Mouse (Mus musculus): ENCODE measurements at regions not wholly inside any gene's neighbourhood (a gene's known extent, or its start where the extent isn't known, plus 50 kb on each side); places are given as distances from the start of the nearest gene placed in this dataset.
"Not testable (repeated sequence)": the region's sequence is repeated elsewhere in the genome, so short reads cannot be mapped to it uniquely, and the experiment has no call there.

- DNase-seq (ENCODE audit: low read depth, low spot score) = peak; percentile 72
These were observed 74.9 kb upstream of the 1110032F04Rik start for GRCm38 (mm10) chr3:68794380-68795014.

- no peak for DNase-seq (ENCODE audit: low read depth, low spot score)
These were observed 73.7 kb upstream of the 1110032F04Rik start for GRCm38 (mm10) chr3:68795641-68796040.

DNA sequence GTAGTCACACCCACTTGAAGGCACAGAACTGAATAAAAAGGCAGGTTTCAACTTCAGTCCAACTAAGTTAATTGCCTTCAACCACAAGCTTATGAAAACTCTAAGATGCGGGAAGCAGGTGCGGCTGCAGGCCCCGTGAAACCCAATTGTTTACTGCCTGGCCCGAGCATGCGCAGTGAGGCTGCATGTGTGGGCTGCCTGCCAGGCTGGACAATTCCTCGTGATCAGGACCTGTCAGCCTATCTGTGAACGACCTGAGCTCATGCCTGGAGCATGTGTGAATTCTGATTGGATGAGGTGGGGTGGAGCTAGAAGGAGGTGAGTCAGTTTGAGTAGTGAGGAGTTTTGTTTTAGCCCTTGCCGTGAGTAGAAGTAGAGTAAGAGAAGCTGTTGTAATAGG, 71.0 kb upstream of the 1110032F04Rik start:
- not testable (repeated sequence) for DNase-seq (ENCODE audit: low read depth, low spot score)

DNA sequence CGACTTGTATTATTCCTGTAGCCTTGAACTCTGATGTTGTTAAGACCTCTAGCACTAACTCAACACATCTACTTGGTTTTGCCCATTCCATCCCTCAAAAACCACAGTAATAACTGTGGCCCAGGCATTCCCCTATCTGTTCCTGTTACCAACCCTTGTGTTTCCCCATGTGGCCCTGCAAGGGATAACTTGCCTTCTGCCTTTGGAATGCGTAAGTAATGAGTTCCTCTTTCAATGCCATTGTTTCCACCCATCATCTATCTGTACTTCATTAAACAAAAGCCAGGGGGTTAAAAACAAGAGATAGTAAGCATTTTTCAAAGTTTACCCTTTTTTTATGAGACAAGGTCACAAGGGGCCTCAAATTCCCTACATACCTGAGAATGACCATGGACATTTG, 60.5 kb upstream of the 1110032F04Rik start:
- DNase-seq (ENCODE audit: low read depth, low spot score) = no peak

DNA sequence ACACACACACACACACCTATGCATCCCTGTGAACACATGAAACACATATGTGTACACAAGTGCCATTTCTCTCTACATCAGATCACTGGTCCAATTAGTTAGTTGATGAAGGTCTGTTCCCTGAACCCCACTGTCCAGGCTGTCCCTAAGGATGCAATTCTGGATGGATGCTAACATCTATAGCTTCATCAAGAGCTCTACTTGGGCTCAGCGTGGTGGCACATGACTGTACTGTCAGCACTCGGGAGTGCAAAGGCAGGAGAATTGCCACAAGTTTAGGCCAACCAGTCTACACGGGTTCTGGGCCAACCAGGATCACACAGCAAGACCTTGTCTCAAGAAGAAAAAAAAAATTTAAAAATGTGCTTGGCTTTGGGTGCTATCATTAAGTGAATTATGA, 55.9 kb upstream of the 1110032F04Rik start:
- DNase-seq (ENCODE audit: low read depth, low spot score) = no peak

DNA sequence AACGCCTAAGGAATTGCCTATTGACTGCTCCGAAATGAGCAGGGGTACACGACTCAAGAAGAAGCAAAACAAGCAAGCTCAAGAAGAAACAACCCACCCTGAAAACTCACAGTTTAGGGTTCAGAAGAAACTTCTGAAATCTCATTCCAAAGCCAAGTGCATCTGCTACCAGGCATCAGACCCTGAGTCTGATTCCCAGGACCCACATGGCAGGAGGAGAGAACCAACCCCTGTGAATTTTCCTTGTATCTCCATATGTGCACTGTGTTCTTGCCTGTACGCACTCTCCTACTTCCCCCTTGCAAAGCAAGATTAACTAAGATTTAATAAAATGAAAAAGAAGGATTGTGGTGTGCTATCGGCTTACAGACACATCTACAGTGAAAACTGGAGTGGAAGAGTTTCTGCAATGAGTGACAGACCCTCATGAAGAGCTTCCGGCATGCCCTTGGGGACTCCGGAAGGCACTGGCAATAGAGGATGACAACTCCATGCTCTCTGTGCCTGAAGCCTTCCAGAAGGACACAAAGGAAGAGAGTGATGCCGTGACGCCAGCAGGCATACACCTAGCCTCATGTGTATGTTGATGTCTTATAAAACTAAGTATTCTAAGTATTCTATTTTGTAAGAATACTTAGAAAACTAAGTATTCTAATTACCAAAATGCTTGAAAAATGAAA, 55.2 kb upstream of the 1110032F04Rik start:
- no peak for DNase-seq (ENCODE audit: low read depth, low spot score)

DNA sequence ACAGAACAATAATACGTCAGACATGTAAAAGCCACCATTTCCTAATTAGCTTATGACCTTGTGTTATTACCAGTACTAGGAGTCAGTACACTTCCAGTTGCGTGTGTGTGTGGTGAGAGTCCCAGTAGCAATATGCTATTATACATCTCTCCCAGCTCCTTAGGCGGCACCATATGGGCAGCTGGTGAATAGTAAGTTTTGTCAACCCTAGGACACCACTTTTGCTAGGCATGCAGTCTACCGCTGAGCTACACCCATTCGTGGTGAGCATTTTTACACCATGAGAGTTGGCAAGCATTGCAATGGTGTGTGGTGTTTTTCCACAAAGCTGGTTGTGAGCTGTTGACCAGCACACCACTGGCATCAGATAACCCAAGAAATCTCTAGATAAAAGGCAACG, 53.8 kb upstream of the 1110032F04Rik start:
- no peak for DNase-seq (ENCODE audit: low read depth, low spot score)

GRCm38 (mm10) chr3:68817321-68817720, 52.1 kb upstream of the 1110032F04Rik start:
- no peak for DNase-seq (ENCODE audit: low read depth, low spot score)
